Mouse (Mus musculus): Measurements from ENCODE around the gene Ttc7b.

The Ttc7b gene

DNA sequence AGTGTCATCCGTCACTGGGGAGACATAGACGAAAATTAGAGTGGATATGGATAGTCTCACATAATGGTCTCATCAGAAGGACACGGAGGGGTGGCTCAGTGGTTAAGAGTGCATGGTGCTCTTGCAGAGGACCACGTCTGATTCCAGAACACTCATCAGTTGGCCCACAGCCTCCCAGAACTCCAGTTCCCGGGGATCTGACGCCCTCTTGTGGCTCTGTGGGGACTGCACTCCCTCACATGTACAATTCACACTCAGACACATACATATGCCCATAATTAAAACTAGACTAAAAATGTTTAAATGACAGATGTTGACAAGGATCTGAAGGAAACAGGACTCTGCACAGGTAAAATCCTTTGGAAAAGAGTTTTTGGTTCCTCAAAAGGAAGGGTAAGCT, 34.4 kb downstream of the Ttc7b start:
- DNase-seq (ENCODE audit: low spot score), result no peak

GRCm38 (mm10) chr12:100483054-100483453, 37.6 kb downstream of the Ttc7b start:
- no peak for DNase-seq (ENCODE audit: low spot score)

DNA sequence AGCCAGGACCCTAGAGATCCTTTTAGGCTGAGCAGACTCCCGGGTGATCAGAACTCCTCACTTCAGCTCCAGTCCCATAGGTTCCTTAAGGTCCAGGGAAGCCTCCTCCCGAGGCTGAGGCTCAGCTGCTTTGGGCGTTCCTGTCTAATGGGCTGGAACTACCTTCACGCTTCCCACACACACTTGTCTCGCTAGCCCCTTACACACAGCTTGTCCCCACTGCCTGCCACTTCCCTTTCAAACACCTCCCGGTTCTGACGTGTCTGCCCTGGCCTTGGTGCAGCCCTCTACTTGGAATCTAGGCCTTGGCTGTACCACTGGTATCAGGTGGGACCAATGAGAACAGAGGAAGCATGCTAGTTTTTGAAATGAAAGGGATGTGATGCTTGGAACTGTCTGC, 38.4 kb downstream of the Ttc7b start:
- DNase-seq (ENCODE audit: low spot score), result no peak

GRCm38 (mm10) chr12:100481443-100482026, 39.1 kb downstream of the Ttc7b start:
- no peak for DNase-seq (ENCODE audit: low spot score)

DNA sequence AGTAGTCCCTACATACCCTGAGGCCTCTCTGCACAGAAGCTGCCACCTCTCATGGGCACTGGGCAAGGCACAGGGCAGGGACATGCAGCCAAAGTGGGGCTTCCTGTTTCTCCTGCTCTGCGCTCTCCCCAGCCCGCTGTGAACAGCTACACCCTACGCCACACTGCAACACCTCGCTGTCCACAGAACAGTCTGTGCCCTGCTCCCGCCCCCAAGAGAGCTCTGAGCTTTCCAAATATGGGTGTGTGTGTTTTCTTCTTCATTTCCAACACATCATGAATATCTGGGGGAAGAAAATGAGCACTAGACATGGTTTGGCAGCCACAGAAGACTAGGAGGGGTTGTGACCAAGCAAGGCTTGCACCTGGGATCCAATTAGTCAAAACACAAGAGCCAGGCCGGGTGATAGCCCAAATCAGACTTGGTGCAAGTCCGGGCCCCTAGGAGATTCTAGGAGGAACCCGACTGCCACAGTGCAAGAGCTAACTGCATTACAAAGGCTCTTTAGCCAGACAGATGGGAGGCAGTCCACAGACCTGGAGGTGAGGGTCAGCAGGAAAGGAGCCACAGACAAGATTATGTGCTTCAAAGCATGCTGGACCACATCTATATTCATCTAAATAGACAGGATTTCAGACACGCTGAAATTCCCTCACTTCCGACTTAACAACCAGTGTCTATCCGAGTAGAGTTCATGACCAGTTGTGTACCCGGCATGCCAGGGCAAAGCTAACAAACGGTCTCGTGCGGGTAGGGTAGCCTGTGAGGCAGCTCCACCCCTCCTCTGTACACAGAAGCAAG, 39.8 kb downstream of the Ttc7b start:
- peak; percentile 9 for DNase-seq (ENCODE audit: low spot score)

- peak; percentile 78 for DNase-seq (ENCODE audit: low spot score)
Observed at GRCm38 (mm10) chr12:100479892-100480621, 40.6 kb downstream of the Ttc7b start.

DNA sequence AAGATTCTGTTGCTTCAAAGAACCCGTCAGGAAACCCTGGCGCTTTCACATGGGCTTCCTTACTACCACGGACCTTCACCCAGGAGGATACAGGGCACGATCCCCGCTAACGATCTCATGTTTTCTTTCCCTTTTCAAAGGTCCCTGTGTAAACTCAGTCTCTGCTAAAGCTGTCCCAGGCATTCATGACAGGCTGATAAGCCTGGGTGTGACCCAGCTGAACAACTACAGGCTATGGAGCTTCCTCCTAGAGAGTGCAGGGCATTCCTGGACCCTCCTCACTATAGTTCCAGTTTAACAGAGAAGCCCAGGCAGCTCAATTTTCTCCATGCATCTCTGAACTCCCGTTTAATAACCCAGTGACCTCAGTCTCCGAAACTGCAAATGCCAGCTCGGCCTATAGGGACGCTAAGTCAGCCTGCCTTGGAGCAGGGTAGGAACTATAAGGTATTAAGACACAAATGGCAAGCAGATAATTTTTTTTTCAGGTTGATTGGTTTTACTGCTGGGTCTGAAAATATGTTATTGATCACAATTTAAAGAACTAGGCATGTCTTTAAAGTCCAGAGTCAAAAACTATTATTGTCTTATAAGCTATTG, 41.3 kb downstream of the Ttc7b start:
- DNase-seq (ENCODE audit: low spot score), result no peak

- no peak for DNase-seq (ENCODE audit: low spot score)
Observed at GRCm38 (mm10) chr12:100478615-100479014, 42.0 kb downstream of the Ttc7b start.

GRCm38 (mm10) chr12:100478151-100478550, 42.5 kb downstream of the Ttc7b start:
- no peak for DNase-seq (ENCODE audit: low spot score)

- DNase-seq (ENCODE audit: low spot score), result no peak
Observed at GRCm38 (mm10) chr12:100477474-100477873, 43.2 kb downstream of the Ttc7b start.

DNA sequence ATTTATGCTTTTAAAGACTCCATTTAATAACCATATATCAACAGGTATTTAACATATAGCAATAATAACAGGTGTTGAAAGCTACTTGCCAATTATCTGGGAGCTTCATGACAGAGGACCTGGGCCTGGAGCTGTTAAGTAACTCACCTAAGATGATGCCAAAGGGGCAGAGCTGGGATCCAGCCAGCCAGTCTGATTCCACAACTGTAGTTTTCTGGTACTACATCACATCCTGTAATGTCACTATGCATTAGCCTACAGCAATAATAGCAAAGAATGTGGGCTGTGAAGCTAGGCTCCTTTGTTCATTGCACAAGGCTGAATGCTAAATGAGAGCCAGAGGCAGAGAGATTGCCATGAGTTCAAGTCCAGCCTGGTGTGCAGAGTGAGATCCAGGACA, 44.3 kb downstream of the Ttc7b start:
- no peak for DNase-seq (ENCODE audit: low spot score)

DNA sequence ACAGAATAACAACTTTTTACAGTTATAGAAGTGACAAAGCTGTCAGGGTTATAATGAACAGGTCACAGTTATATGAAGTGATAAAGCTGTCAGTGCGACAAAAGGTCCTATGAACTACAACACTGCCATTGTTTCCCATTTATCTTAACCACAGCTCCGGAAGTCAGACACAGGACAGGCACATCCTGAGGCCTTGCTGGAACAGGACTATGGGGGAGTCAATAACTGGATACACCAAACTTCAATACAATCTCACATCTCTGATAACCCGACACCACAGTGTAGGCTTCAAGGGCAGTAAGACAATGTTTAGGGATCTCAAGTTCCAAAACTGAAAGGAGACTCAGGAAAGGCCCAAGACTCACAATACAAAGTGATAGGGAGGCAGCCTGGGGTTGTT, 45.1 kb downstream of the Ttc7b start:
- DNase-seq (ENCODE audit: low spot score), result no peak

- no peak for DNase-seq (ENCODE audit: low spot score)
Observed at GRCm38 (mm10) chr12:100474661-100475321, 45.8 kb downstream of the Ttc7b start.

- no peak for DNase-seq (ENCODE audit: low spot score)
Observed at GRCm38 (mm10) chr12:100470295-100470694, 50.3 kb downstream of the Ttc7b start.

GRCm38 (mm10) chr12:100469503-100470293, 50.9 kb downstream of the Ttc7b start:
- DNase-seq (ENCODE audit: low spot score), result no peak

DNA sequence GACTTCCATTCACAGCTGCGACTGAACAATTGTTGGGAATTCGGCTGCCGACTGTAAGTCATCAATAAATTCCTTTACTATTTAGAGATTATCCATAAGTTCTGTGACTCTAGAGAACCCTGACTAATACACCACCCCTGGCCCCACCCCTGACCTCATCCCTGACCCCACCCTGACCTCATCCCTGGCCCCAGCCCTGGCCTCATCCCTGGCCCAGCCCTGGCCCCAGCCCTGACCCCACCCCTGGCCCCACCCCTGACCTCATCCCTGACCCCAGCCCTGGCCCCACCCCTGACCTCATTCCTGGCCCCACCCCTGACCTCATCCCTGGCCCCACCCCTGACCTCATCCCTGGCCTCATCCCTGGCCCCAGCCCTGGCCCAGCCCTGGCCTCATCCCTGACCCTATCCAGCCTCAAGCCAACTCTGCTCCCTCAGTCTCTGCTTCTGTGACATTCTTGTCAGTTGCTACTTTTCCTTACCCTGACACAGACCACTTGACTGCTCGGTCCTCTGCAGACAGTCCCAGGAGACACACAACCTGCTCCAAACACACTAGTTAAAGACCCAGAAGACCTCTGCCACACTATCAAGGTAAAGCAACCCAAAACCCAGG, 55.4 kb downstream of the Ttc7b start:
- no peak for DNase-seq (ENCODE audit: low spot score)

GRCm38 (mm10) chr12:100457701-100458100, 62.9 kb downstream of the Ttc7b start:
- DNase-seq (ENCODE audit: low spot score), result no peak

DNA sequence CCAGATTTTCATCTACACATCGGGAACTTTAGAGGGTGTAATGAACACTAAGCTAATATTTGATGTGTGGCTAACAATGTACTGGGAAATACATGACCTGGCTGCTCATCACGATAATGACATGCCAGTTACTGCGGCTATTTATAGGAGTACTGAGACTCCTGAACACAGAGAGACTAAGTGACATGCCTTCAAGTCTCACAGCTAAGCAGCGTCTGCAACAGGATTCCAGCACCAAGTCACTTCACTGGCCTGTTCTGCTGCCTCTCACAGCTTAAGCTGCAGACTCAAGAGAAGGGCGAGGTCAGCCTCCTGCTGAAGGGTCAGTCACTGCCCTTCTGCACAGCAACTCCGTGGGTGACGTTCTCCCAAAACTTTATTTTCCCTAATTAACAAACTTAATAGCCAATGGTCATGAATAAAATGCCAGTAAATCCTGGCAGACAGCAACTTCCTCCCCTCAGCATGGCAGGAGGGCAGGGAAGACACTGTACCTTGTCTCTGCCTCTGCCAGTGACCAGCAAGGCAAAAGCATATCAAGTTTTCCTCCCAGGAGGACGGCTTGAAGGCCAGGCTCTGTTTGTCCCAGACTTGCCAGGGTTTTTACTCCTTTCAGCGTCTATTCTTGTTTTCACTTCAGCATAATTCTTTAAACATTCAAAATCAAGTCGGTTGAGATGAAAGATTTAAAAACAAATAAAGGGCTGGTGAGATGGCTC, 64.2 kb downstream of the Ttc7b start:
- DNase-seq (ENCODE audit: low spot score), result no peak

DNA sequence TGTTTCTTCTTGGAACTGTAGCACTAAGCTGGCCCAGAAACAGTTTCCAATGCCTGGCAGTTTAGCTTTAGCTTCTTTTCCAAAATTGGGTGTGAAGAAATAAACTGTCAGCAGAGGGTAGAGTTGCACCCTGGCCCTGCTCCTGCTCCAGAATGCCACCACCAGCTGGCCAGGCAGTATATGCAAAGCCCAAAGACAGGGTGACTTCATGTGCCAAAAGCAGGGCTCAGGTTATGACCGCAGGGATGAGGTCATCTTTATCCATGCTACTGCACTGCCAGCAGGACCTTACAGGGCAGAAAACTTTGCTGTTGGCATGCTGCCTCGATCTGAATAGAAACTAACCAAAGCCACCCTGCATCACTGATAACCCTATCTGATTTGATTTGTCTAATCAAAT, 65.2 kb downstream of the Ttc7b start:
- no peak for DNase-seq (ENCODE audit: low spot score)

DNA sequence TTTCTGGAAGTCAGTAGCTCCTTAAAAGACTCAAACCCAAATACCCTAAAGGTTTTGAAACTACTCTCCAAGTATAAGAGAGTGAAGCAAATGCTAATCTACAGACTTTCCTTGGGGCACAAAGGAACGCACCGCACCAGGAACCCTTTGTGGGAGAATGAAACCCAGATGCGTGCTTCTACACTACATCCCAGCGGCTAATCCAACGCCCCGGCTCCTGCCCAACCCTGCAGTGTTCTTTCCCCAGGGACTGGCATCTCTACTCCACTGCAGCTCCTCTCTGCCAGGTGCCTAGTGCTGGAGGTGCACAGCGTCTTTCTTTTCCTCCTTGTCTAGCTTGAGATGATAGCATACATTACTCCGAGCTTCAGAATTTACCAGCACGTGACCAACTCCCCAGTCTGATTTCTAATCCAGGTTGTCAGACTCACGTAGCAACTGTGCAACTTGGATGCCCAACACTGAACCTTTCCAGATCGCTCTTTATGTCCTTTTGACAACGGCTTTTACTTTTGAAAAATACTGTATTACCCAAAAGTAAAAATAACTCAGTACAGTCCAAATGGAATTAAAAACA, 72.8 kb downstream of the Ttc7b start:
- DNase-seq (ENCODE audit: low spot score), result no peak
